Mouse (Mus musculus) neural tube, embryonic 11.5 days (tissue): ENCODE measurements around the gene Bpifa5. TPM values are rescaled to one million over a fixed set of nuclear protein-coding genes. Genes with fewer than 3 reads are reported as not detected.
A peak's percentile ranks its signal among the peaks of the same experiment; 100 is the strongest.

ENCODE experiments used
- ATAC-seq: fragments of 200-750 bp; cut with Nextera tagmentation; 2 replicates; pipeline ENCODE4 v1.8.0; 2017; ENCODE audit warnings: moderate number of reproducible peaks, mild to moderate bottlenecking, moderate TSS enrichment, moderate library complexity; ENCODE audit not compliant: insufficient read depth, low FRiP score, low TSS enrichment
- DNase-seq: peaks from one replicate; pipeline ENCODE4 v3.0.0-alpha.2; 2015; ENCODE audit warnings: low spot score
- H3K27ac ChIP-seq: fragments of 300-500 bp; sonication (generic); 2 replicates; pipeline ENCODE4 v1.5.1; 2014; ENCODE audit warnings: low read depth, mild to moderate bottlenecking, low read length
- H3K27me3 ChIP-seq: fragments of 300-500 bp; sonication (generic); 2 replicates; pipeline ENCODE4 v1.6.1; 2014; ENCODE audit warnings: mild to moderate bottlenecking, low read length, mixed read lengths; ENCODE audit not compliant: control insufficient read depth, insufficient read depth
- H3K36me3 ChIP-seq: fragments of 300-500 bp; sonication (generic); 2 replicates; pipeline ENCODE4 v1.6.1; 2014; ENCODE audit warnings: mild to moderate bottlenecking, low read length, moderate library complexity, mixed read lengths; ENCODE audit not compliant: control insufficient read depth, insufficient read depth
- H3K4me1 ChIP-seq: fragments of 300-500 bp; sonication (generic); 2 replicates; pipeline ENCODE4 v1.6.1; 2014; ENCODE audit warnings: low read length, mixed read lengths; ENCODE audit not compliant: control insufficient read depth, insufficient read depth
- H3K4me2 ChIP-seq: fragments of 300-500 bp; sonication (generic); 2 replicates; pipeline ENCODE4 v1.6.1; 2014; ENCODE audit warnings: low read depth, mild to moderate bottlenecking, moderate library complexity
- H3K4me3 ChIP-seq: fragments of 300-500 bp; sonication (generic); 2 replicates; pipeline ENCODE4 v1.5.1; 2014; ENCODE audit warnings: low read depth, low read length
- H3K9ac ChIP-seq: fragments of 300-500 bp; sonication (generic); 2 replicates; pipeline ENCODE4 v1.6.1; 2014; ENCODE audit warnings: mild to moderate bottlenecking, low read length
- H3K9me3 ChIP-seq: fragments of 300-500 bp; sonication (generic); 2 replicates; pipeline ENCODE4 v1.6.1; 2016; ENCODE audit warnings: low read length; ENCODE audit not compliant: control insufficient read depth
- WGBS: fragments of 180-500 bp; shearing (Covaris S2); extraction: QIAGEN DNeasy Blood & Tissue Kit; methylation state at CpG from one replicate; pipeline ENCODE4 v1.1.7; 2014; 5-methylcytosine and 5-hydroxymethylcytosine counted together
- polyA plus RNA-seq: library from polyadenylated mRNA; unstranded; fragments of >200 nt; fragmentation: Nextera tagmentation; extraction: Ambion mirVana; gene quantifications from 2 replicates; pipeline ENCODE4 v1.2.1, GENCODE M21; 2014

The Bpifa5 gene
- polyA plus RNA-seq = not detected in 2 replicates

DNA sequence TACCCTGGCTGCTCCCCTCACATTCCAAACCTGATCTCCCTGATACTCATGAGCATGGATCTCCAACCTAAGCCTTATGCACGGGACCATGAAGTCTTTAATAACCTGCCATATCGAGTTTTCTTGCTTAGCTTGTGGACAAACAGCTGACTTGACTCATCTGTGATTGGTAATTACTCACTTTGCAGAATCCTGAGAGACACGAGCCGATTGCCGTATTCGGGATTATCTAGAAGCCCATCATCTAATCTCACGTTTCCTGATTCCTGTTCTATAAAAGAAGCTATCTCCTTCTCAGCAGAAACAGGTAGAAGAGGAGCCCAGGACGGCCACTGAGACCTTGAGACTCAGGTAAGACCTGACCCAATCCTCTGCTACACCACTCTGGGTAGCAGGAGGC lies at the start of gene Bpifa5:
Gene Bpifa5 (plus strand): TSS at position 301 of the 400 bp plus-strand sequence.
- Histone ChIP-seq H3K27me3 (no peaks in the 10 kb centered on the region), H3K27ac (no peak within 1 kb of the TSS), H3K9ac (no peak within 1 kb of the TSS), H3K4me3 (no peak within 1 kb of the TSS), H3K36me3 (no peaks in the 10 kb centered on the region), H3K9me3 (no peaks in the 10 kb centered on the region), H3K4me1 (no peaks in the 10 kb centered on the region), H3K4me2 (no peak within 1 kb of the TSS)
- ATAC-seq (no peak), DNase-seq (no peak)
- WGBS = 87% methylated on average over 8 of the region's 8 CpGs

DNA sequence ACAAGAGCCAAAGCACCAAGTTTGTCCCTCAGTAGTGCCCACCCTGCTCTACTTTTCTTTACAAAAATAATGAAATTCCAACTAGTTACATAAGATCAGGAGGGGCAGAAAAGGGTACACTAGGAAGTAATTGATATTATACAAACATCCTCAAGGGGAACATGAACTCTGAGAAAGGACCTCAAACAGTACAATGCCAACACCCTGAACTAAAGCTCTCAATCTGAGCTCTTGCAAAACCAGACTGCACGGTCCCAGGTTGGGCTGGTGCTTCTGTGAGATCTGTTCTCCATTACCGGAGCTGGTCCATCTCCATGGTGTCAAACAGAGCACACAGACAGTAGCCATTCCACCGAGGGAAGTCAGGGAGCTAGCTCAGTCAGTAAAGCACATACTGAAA lies 45.0 kb upstream of the Bpifa5 start:
- DNase-seq = no peak

DNA sequence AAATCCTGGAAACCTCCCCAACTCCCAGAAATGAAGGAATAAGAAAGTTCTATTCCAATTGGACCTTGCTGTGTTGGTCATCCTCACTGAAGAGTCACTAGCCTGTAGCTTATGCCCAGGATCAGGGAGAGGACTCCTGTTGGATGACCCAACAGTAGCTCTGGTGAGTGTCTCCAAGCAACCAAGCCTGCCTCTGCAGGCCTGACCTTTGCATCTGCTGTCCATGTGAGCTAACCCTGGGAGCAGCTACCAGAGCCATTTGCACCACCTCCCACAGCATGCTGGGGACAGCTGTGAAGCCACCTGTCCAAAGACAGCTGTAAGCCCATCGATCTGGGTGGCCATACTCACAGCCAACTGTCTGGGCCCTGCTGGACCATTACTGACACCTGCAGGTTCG lies 32.3 kb upstream of the Bpifa5 start, which contains the start of gene Bpifa3:
Gene Bpifa3 (plus strand): TSS at position 217 of the 400 bp plus-strand sequence.
- H3K4me3 ChIP-seq = no peak within 1 kb of the TSS
- DNase-seq (no peak), ATAC-seq (no peak)
- 68% methylated on average over 2 of the region's 2 CpGs for WGBS
- H3K27me3 ChIP-seq = no peaks in the 10 kb centered on the region
- no peaks in the 10 kb centered on the region for H3K36me3 ChIP-seq
- H3K4me1 ChIP-seq = no peaks in the 10 kb centered on the region
- H3K9me3 ChIP-seq = no peaks in the 10 kb centered on the region
- H3K4me2 ChIP-seq = no peak within 1 kb of the TSS
- H3K9ac ChIP-seq = no peak within 1 kb of the TSS
- H3K27ac ChIP-seq = no peak within 1 kb of the TSS

More for the DNA sequence above, 45.0 kb upstream of the Bpifa5 start:
- Histone ChIP-seq H3K27ac (no peak overlapping the region), H3K36me3 (no peaks in the 10 kb centered on the region), H3K27me3 (no peaks in the 10 kb centered on the region), H3K4me2 (no peak overlapping the region), H3K9me3 (no peaks in the 10 kb centered on the region), H3K9ac (no peak overlapping the region), H3K4me1 (no peaks in the 10 kb centered on the region), H3K4me3 (no peak overlapping the region)
- WGBS = 79% methylated on average over 3 of the region's 3 CpGs
- ATAC-seq = no peak

DNA sequence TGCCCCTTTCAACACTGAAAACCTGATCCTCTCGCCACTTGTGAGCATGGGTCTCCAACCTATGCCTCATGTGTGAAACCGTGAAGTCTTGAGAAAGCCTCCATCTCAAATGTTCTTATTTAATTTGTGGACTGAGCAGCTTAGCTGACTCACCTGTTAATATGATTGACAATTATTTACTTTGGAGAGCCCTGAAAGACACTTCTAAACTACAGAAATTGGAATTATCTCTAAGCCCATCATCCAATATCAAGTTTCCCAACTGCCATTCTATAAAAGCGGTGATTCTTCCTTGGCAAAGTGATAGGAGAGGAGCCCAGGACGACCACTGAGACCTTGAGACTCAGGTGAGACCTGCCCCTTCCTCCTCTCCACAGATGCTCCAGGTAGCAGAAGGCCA lies 19.8 kb upstream of the Bpifa5 start, which contains the start of gene Bpifa1:
Gene Bpifa1 (plus strand): TSS at position 301 of the 400 bp plus-strand sequence.
- no peak for DNase-seq
- Histone ChIP-seq H3K4me2 (no peak within 1 kb of the TSS), H3K4me3 (no peak within 1 kb of the TSS), H3K9ac (no peak within 1 kb of the TSS), H3K27me3 (no peaks in the 10 kb centered on the region), H3K36me3 (no peaks in the 10 kb centered on the region), H3K4me1 (no peaks in the 10 kb centered on the region), H3K27ac (no peak within 1 kb of the TSS), H3K9me3 (no peaks in the 10 kb centered on the region)
- no peak for ATAC-seq
- 82% methylated on average over 4 of the region's 4 CpGs for WGBS

DNA sequence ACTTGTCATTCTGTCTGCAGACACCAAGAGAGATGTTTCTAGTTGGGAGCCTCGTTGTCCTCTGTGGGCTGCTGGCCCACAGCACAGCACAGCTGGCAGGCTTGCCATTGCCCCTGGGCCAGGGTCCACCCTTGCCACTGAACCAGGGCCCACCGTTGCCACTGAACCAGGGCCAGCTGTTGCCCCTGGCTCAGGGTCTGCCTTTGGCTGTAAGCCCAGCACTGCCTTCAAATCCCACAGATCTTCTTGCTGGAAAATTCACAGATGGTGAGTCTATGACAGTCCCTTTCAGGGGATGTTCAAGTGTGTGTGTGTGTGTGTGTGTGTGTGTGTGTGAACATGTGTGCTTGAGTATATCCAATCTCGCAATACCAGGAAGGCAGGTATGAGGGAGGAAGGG lies 18.7 kb upstream of the Bpifa5 start:
- no peaks in the 10 kb centered on the region for H3K36me3 ChIP-seq
- ATAC-seq (no peak), DNase-seq (no peak)
- no peak overlapping the region for H3K4me2 ChIP-seq
- no peaks in the 10 kb centered on the region for H3K9me3 ChIP-seq
- no peaks in the 10 kb centered on the region for H3K27me3 ChIP-seq
- no peak overlapping the region for H3K9ac ChIP-seq
- H3K4me3 ChIP-seq = no peak overlapping the region
- 80% methylated on average over 3 of the region's 3 CpGs for WGBS
- no peak overlapping the region for H3K27ac ChIP-seq
- H3K4me1 ChIP-seq = no peaks in the 10 kb centered on the region

DNA sequence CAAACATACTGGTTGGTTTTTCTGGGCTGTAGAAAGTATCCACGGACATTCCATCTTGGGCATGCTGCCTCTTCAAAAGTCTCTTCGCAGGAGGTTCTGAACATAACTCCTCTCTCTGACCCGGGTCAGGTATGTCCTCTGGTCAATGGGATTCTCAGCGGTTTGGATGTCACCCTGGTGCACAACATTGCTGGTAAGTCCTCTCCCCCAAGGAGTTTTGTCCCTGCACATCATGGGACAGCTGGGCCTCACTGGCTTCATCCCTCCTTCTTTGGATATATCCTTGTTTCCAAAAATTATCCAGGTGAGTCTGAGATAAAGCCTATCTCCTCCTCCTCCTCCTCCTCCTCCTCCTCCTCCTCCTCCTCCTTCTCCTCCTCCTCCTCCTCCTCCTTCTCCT lies 14.9 kb upstream of the Bpifa5 start:
- Histone ChIP-seq H3K27ac (no peak overlapping the region), H3K36me3 (no peaks in the 10 kb centered on the region), H3K9me3 (no peaks in the 10 kb centered on the region), H3K9ac (no peak overlapping the region), H3K4me1 (no peaks in the 10 kb centered on the region), H3K4me2 (no peak overlapping the region), H3K4me3 (no peak overlapping the region), H3K27me3 (no peaks in the 10 kb centered on the region)
- ATAC-seq = no peak
- DNase-seq = no peak
- 77% methylated on average over 4 of the region's 4 CpGs for WGBS

DNA sequence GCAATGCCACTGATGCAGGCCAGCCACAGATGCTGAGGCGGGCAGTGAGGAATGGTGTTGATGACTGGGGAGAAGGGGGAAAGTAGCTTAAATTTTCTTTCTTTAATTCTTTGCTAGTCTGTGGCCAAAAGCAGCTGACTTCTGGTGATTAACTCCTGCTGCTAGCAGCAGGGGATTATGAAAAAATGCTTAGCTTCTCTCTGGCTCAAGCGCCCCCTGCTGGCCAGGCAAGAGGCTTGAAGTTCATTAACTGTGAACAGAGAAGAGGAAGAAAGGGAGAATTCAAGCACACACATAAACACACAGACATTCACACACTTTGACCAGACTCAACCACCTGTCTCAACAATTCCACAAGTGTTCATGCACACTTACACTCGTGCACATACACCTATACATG lies 4.0 kb upstream of the Bpifa5 start:
- DNase-seq (peak; percentile 57), ATAC-seq (no peak)
- 44% methylated on average over 3 of the region's 3 CpGs for WGBS
- H3K4me3 ChIP-seq = no peak overlapping the region
- H3K27me3 ChIP-seq = no peaks in the 10 kb centered on the region
- H3K9me3 ChIP-seq = no peaks in the 10 kb centered on the region
- H3K27ac ChIP-seq = no peak overlapping the region
- no peaks in the 10 kb centered on the region for H3K4me1 ChIP-seq
- no peak overlapping the region for H3K4me2 ChIP-seq
- H3K9ac ChIP-seq = no peak overlapping the region
- H3K36me3 ChIP-seq = no peaks in the 10 kb centered on the region

DNA sequence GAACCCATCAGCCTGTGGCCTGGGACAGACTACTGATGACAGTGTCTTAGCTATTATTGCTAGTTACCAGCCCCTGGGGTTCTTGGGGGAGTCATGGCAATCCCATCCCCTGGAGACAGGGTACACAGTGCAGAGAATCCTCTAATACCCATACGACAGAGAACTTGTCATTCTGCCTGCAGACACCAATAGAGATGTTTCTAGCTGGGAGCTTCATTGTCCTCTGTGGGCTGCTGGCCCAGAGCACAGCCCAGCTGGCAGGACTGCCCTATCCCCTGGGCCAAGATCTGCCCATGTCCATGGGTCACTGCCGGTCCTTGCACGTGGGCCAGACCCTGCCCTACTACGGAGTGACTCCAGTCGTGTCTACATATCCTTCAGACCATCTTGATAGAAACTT lies 899 bp downstream of the Bpifa5 start:
- no peak overlapping the region for H3K4me3 ChIP-seq
- DNase-seq (no peak), ATAC-seq (no peak)
- no peak overlapping the region for H3K9ac ChIP-seq
- no peaks in the 10 kb centered on the region for H3K9me3 ChIP-seq
- H3K4me2 ChIP-seq = no peak overlapping the region
- WGBS = 94% methylated on average over 5 of the region's 5 CpGs
- no peaks in the 10 kb centered on the region for H3K27me3 ChIP-seq
- no peak overlapping the region for H3K27ac ChIP-seq
- H3K36me3 ChIP-seq = no peaks in the 10 kb centered on the region
- no peaks in the 10 kb centered on the region for H3K4me1 ChIP-seq

DNA sequence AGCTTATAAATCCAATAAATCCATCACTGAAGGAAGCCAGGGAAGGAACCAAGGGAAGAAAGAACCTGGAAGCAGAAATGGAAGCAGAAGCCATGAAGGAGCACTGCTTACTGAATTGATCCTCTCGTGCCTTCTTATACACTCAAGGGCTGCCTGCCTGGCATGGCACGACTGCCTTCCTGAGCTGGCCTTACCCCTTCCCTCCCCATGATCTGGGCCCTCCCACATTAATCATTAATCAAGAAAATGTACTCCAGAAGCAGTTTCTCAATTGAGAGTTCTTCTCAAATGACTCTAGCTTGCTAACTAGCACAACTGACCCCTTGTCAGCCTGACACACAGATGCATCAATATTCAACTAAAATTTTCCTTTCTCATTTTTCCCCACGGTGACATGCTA lies 6.8 kb downstream of the Bpifa5 start:
- Histone ChIP-seq H3K4me2 (no peak overlapping the region), H3K4me1 (no peaks in the 10 kb centered on the region), H3K27me3 (no peaks in the 10 kb centered on the region), H3K9ac (no peak overlapping the region), H3K9me3 (no peaks in the 10 kb centered on the region), H3K4me3 (no peak overlapping the region), H3K27ac (no peak overlapping the region), H3K36me3 (no peaks in the 10 kb centered on the region)
- DNase-seq = no peak
- ATAC-seq = no peak
- 60% methylated on average over 3 of the region's 3 CpGs for WGBS
